Mouse (Mus musculus) lung, postnatal 0 days (tissue): ENCODE data around the gene Chrna1. TPM values are rescaled to one million over a fixed set of nuclear protein-coding genes. Genes with fewer than 3 reads are reported as not detected.

Experiments used
- ATAC-seq: fragments of 200-750 bp; cut with Nextera tagmentation; 2 replicates; pipeline ENCODE4 v1.8.0; 2017; ENCODE audit warnings: moderate library complexity
- DNase-seq: peaks from one replicate; pipeline ENCODE4 v3.0.0-alpha.2; 2016; ENCODE audit warnings: low spot score
- H3K27ac ChIP-seq: fragments of 300-500 bp; sonication (generic); 2 replicates; pipeline ENCODE4 v1.5.1; 2014; ENCODE audit warnings: antibody characterized with exemption, mild to moderate bottlenecking, low read length, mixed read lengths
- H3K27me3 ChIP-seq: fragments of 300-500 bp; sonication (generic); replicated peaks from 2 replicates; pipeline ENCODE4 v1.6.1; 2014; ENCODE audit warnings: low read length, mixed read lengths; ENCODE audit not compliant: insufficient read depth
- H3K36me3 ChIP-seq: fragments of 300-500 bp; sonication (generic); 2 replicates; pipeline ENCODE4 v1.6.1; 2014; ENCODE audit warnings: low read length, mixed read lengths; ENCODE audit not compliant: insufficient read depth
- H3K4me1 ChIP-seq: fragments of 300-500 bp; sonication (generic); 2 replicates; pipeline ENCODE4 v1.6.1; 2014; ENCODE audit warnings: antibody characterized with exemption, low read depth, low read length, mixed read lengths; ENCODE audit not compliant: insufficient read depth
- H3K4me2 ChIP-seq: fragments of 300-500 bp; sonication (generic); replicated peaks from 2 replicates; pipeline ENCODE4 v1.6.1; 2014; ENCODE audit warnings: low read depth, mild to moderate bottlenecking, low read length, moderate library complexity, mixed read lengths
- H3K4me3 ChIP-seq: fragments of 300-500 bp; sonication (generic); 2 replicates; pipeline ENCODE4 v1.5.1; 2014; ENCODE audit warnings: low read depth, low read length
- H3K9ac ChIP-seq: fragments of 300-500 bp; sonication (generic); replicated peaks from 2 replicates; pipeline ENCODE4 v1.6.1; 2014; ENCODE audit warnings: low read depth, mild to moderate bottlenecking
- H3K9me3 ChIP-seq: fragments of 300-500 bp; sonication (generic); 2 replicates; pipeline ENCODE4 v1.6.1; 2016; ENCODE audit warnings: low read length, mixed read lengths
- CTCF ChIP-seq: IDR thresholded peaks from 2 replicates; pipeline ENCODE4 v1.5.1; 2016; ENCODE audit warnings: antibody characterized with exemption, mild to moderate bottlenecking
- EP300 ChIP-seq: IDR thresholded peaks from 2 replicates; pipeline ENCODE4 v1.6.1; 2016; ENCODE audit warnings: antibody characterized with exemption, mild to moderate bottlenecking, control low read depth
- WGBS: fragments of 180-500 bp; shearing (Covaris S2); extraction: QIAGEN DNeasy Blood & Tissue Kit; methylation state at CpG from one replicate; pipeline ENCODE4 v1.1.7; 2014; 5-methylcytosine and 5-hydroxymethylcytosine counted together
- polyA plus RNA-seq: library from polyadenylated mRNA; unstranded; fragments of >200 nt; fragmentation: Nextera tagmentation; extraction: Ambion mirVana; gene quantifications from 2 replicates; pipeline ENCODE4 v1.2.1, GENCODE M21; 2015

The Chrna1 gene
- polyA plus RNA-seq, 1 experiment from 2014 or later = 0.12 TPM

DNA sequence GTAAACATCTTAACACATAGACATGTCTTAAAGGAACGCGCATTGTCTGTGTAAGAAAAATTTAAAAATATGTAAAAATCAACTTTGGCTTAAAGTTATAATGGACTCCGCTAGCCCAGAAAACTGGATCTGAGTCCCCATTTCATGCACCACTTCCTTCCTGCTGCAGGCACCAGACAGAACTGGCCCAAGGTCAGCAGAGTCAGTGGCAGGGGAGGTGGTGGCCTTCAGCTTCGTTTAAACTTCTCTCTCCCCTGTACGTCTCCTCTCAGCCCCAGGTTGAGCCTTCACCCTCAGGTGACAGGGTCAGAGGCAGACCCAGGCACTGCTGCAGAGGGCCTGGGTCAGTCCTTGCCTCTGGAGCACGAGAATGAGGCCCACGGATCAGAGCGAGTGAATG is 57.2 kb downstream of the Chrna1 start:
- no peak overlapping the region for H3K4me2 ChIP-seq
- WGBS = 41% methylated on average over 8 of the region's 8 CpGs

DNA sequence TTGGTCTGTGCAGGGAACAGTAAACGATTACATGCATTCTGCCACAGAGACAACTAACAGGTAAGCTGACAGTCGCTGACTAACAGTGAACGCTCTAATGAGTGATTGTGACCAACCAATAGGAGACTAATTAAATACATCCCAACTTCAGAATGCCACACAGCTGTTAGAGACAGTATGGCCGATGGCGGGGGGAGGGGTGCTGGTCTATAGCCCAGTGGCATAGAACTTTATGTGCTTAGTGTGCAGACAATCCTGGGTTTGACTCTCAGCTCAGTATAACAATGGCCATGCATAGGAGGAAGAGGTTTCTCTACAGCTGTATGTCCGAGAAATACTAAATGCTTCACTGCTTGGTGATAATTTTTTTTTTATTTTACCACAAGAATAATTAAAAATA is 57.8 kb downstream of the Chrna1 start:
- no peak for TF ChIP-seq EP300
- TF ChIP-seq CTCF = no peak
- Histone ChIP-seq H3K4me3 (no peak overlapping the region), H3K36me3 (no peaks in the 10 kb centered on the region), H3K9ac (no peak overlapping the region), H3K27me3 (no peaks in the 10 kb centered on the region), H3K4me2 (no peak overlapping the region), H3K9me3 (no peaks in the 10 kb centered on the region), H3K27ac (no peak overlapping the region), H3K4me1 (peaks cover 9% of the 10 kb centered on the region; the same call in 1 of the 2 replicates)
- 69% methylated on average over 6 of the region's 6 CpGs for WGBS
- ATAC-seq (no peak), DNase-seq (no peak)

More for the DNA sequence above, 57.2 kb downstream of the Chrna1 start:
- Histone ChIP-seq H3K36me3 (no peaks in the 10 kb centered on the region), H3K4me1 (peaks cover 11% of the 10 kb centered on the region; the same call in 1 of the 2 replicates), H3K4me3 (no peak overlapping the region), H3K27me3 (no peaks in the 10 kb centered on the region), H3K9me3 (no peaks in the 10 kb centered on the region), H3K27ac (no peak overlapping the region), H3K9ac (no peak overlapping the region)
- ATAC-seq (no peak), DNase-seq (no peak)
- TF ChIP-seq EP300 (no peak), CTCF (no peak)

DNA sequence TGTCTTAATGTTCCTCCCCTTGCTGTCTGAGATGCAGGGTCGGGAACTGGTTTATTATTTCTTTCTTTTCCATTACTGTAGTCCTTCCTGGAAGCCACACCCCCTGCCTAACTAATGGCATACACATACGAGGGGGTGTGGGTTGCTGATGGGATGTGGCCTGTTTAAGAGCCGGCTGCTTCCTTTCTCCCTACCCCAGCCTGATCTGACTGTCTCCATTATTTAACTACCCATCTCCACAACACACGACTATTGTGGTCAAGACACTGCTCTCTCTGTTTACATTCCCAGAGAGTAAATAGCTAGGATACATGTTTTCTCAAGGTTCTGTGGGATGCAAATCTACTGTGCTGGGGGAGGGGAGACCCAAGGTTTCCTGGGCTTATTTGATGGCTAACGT is 58.4 kb downstream of the Chrna1 start:
- H3K4me2 ChIP-seq = no peak overlapping the region
- no peak overlapping the region for H3K27ac ChIP-seq
- H3K4me3 ChIP-seq = no peak overlapping the region
- H3K9ac ChIP-seq = no peak overlapping the region
- H3K4me1 ChIP-seq = peaks cover 9% of the 10 kb centered on the region; the same call in 1 of the 2 replicates
- no peak for TF ChIP-seq EP300
- TF ChIP-seq CTCF = no peak
- H3K36me3 ChIP-seq = no peaks in the 10 kb centered on the region
- WGBS = 21% methylated on average over 5 of the region's 5 CpGs
- peak; percentile 77 for ATAC-seq
- DNase-seq = peak; percentile 63
- no peaks in the 10 kb centered on the region for H3K9me3 ChIP-seq
- H3K27me3 ChIP-seq = no peaks in the 10 kb centered on the region

DNA sequence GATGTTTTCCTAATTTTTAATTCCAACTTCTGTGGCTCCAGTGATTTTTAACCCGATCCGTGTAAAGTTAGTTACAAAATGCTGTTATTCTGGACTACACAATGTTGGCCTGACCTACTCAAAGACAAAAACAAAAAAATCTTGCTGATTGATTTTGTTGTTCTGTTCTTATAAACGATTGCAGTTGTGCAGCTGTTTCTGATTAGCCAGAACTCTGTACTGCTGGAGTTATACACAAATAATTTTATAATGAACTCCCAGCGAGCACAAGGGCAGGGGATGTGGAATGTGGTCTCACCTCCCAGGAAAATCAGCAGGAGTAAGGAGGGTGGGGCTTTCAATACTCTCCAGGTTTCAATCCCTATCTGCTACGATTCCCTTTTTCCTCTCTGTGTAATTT is 61.2 kb downstream of the Chrna1 start:
- Histone ChIP-seq H3K4me2 (no peak overlapping the region), H3K27me3 (no peaks in the 10 kb centered on the region), H3K36me3 (no peaks in the 10 kb centered on the region), H3K9me3 (no peaks in the 10 kb centered on the region), H3K9ac (no peak overlapping the region), H3K4me3 (no peak overlapping the region), H3K4me1 (peaks cover 9% of the 10 kb centered on the region; the same call in 1 of the 2 replicates), H3K27ac (no peak overlapping the region)
- WGBS = 66% methylated on average over 5 of the region's 5 CpGs
- TF ChIP-seq CTCF = no peak
- no peak for TF ChIP-seq EP300
- ATAC-seq (no peak), DNase-seq (no peak)

DNA sequence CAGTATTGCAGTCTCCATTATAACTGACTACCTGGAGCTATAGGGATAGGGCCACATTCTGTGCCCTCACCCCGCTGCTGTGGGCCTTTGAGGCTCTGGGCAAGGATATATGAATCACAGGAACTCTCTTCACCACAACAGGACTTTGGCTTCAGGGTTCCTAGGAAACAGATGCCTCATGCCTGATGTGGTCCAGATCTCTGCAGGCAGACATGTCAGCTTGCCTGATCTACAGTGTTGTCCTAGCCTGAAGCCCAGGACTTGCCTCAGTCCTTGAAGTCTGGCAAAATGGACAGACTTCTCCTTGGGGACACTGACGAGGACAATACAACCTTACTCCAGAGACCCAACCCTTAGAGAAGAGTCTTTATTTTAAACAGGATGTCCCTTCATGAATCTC is 61.8 kb downstream of the Chrna1 start:
- Histone ChIP-seq H3K36me3 (no peaks in the 10 kb centered on the region), H3K4me2 (no peak overlapping the region), H3K27me3 (no peaks in the 10 kb centered on the region), H3K9ac (no peak overlapping the region), H3K9me3 (no peaks in the 10 kb centered on the region), H3K4me3 (no peak overlapping the region), H3K4me1 (peaks cover 9% of the 10 kb centered on the region; the same call in 1 of the 2 replicates), H3K27ac (no peak overlapping the region)
- no peak for DNase-seq
- WGBS = 85% methylated on average over 2 of the region's 2 CpGs
- no peak for ATAC-seq
- TF ChIP-seq CTCF = no peak

DNA sequence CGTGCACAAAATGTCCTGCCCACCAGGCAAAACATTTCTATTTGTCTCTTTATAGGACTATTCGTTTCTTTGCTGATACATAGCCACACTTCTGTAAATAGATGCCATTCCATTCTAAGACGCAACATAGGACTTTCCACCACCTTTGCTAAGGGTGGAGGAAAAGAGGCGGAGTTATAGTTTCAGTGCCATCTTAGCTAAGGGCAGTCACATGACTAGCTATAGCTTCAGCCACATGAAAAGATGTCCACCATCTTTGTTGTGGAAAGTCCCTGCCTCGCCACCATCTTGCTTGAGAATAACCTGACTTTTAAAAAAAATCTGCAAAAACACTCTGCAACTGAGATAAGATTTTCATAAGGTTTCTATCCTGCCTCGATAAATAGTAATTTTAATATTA is 66.0 kb downstream of the Chrna1 start:
- H3K27me3 ChIP-seq = no peaks in the 10 kb centered on the region
- TF ChIP-seq EP300 = no peak
- no peak for TF ChIP-seq CTCF
- H3K9ac ChIP-seq = no peak overlapping the region
- DNase-seq (no peak), ATAC-seq (no peak)
- H3K4me2 ChIP-seq = no peak overlapping the region
- WGBS = 88% methylated on average over 6 of the region's 6 CpGs
- no peaks in the 10 kb centered on the region for H3K9me3 ChIP-seq
- H3K4me3 ChIP-seq = no peak overlapping the region
- H3K36me3 ChIP-seq = no peaks in the 10 kb centered on the region
- H3K27ac ChIP-seq = no peak overlapping the region
- H3K4me1 ChIP-seq = peaks cover 7% of the 10 kb centered on the region

Other genes starting within 250 kb of the Chrna1 start
- gene Gpr155, start 193.8 kb downstream of the Chrna1 start, polyA plus RNA-seq = 6.3 and 8.1 TPM in 2 replicates
- gene Wipf1, start 50.6 kb downstream of the Chrna1 start, polyA plus RNA-seq = 9.5 and 9.6 TPM in 2 replicates
- 26.9 and 27.6 TPM in 2 replicates for gene Chn1, start 195.0 kb upstream of the Chrna1 start, polyA plus RNA-seq